Comparison of ENCODE assay signal across 11 mouse cellular contexts in genomic region chr19:46699011-46699481, GRCm38 (mm10). TPM values are rescaled to one million over a fixed set of nuclear protein-coding genes. Genes with fewer than 3 reads are reported as not detected.
DNase-seq lines count a peak whose midpoint lies in the region; ATAC-seq and TF ChIP-seq lines count a peak whose summit lies in the region.
"Had no signal": no experiment of that assay in that cellular context is flagged by ENCODE, and none has a peak within 500 bp of the region (broad histone marks: within the 10 kb centered on the region; RNA-seq: fewer than 3 reads in every experiment).

No protein-coding gene starts in this region.

- H3K4me1 ChIP-seq in MEL (ENCODE audit: control insufficient read depth in 1 of 2, insufficient read depth in 2 of 2, low read length in 2 of 2): peaks cover 5 to 25% of the 10 kb centered on the region in 2 experiments
- peaks cover 9% of the 10 kb centered on the region for H3K4me1 ChIP-seq in midbrain, embryonic 10.5 days

- peak; percentile 25 for DNase-seq in layer of hippocampus, adult 11-12 months (ENCODE audit: low spot score)
- DNase-seq in layer of hippocampus, postnatal 10 days (ENCODE audit: low spot score in 2 of 2): no peak
- DNase-seq in A20 (ENCODE audit: low read depth, low spot score) (peak; percentile 82), MEL (ENCODE audit: low read depth, low spot score) (peak; percentile 85)
- no peak for DNase-seq in lung, adult 18-20 months
- DNase-seq in midbrain, embryonic 10.5 days (ENCODE audit: low spot score): no peak
- DNase-seq: heart, postnatal 14 days; kidney, postnatal 4 days; liver, embryonic 13.5 days; lung, postnatal 4 days had no signal

- H3K27ac ChIP-seq in MEL (ENCODE audit: control insufficient read depth, low read depth, low read length): peak overlapping the region; percentile 48
- no peak overlapping the region for H3K27ac ChIP-seq in midbrain, embryonic 10.5 days (replicated peaks)
- H3K27ac ChIP-seq: liver, embryonic 13.5 days had no signal

- TF ChIP-seq POLR2A in MEL (IDR thresholded peaks at IDR 0.05; ENCODE audit: control insufficient read depth in 1 of 2, insufficient read depth in 1 of 2, low read depth in 1 of 2, low read length in 2 of 2, poor library complexity in 1 of 2): peak; percentile 9 to 27; a peak in 1 of 4 replicates

- H3K79me2 ChIP-seq in MEL (ENCODE audit: control insufficient read depth, insufficient read depth, low read length, poor library complexity): no peaks in the 10 kb centered on the region; the same call in 1 of the 2 replicates

- H3K9ac ChIP-seq in MEL (ENCODE audit: control insufficient read depth, low read depth, low read length, poor library complexity, severe bottlenecking): peak overlapping the region; percentile 29
- H3K9ac ChIP-seq: liver, embryonic 13.5 days had no signal

- peak in 1 of 2 experiments; percentile 45; a peak in 3 of 4 replicates for TF ChIP-seq EP300 in MEL (IDR thresholded peaks at IDR 0.05; ENCODE audit: low read depth in 1 of 2, low read length in 2 of 2)

- ATAC-seq in monocyte, adult 5-6 weeks (replicated peaks; ENCODE audit: insufficient number of reproducible peaks, low FRiP score, low TSS enrichment, poor library complexity, severe bottlenecking): peak; percentile 80

- no peaks in the 10 kb centered on the region for H3K27me3 ChIP-seq in MEL (ENCODE audit: control insufficient read depth in 1 of 2, insufficient read depth in 2 of 2, low read length in 2 of 2)
- 0 out of 2 replicates have a peak, but pooled peaks cover 4% of the 10 kb centered on the region for H3K27me3 ChIP-seq in midbrain, embryonic 10.5 days (ENCODE audit: low read depth, poor library complexity, severe bottlenecking)

- TF ChIP-seq CTCF in MEL (IDR thresholded peaks at IDR 0.05 in 2 of 3, conservative IDR thresholded peaks at IDR 0.05 in 1 of 3; ENCODE audit: control insufficient read depth in 1 of 3, insufficient read depth in 1 of 3, low read depth in 2 of 3, low read length in 3 of 3, poor library complexity in 1 of 3, severe bottlenecking in 1 of 3): no peak

- peaks cover 0 to 12% of the 10 kb centered on the region in 2 experiments; a peak in 2 of 4 replicates for H3K36me3 ChIP-seq in MEL (ENCODE audit: control insufficient read depth in 1 of 2, insufficient read depth in 2 of 2, low read length in 2 of 2)
- peaks cover 38% of the 10 kb centered on the region for H3K36me3 ChIP-seq in midbrain, embryonic 10.5 days

- peak overlapping the region; percentile 3 to 24; a peak in 2 of 4 replicates for H3K4me3 ChIP-seq in MEL (ENCODE audit: control insufficient read depth in 1 of 2, insufficient read depth in 1 of 2, low read depth in 2 of 2, low read length in 2 of 2)
- H3K4me3 ChIP-seq in midbrain, embryonic 10.5 days: no peak overlapping the region
- H3K4me3 ChIP-seq: liver, embryonic 13.5 days had no signal

- no peak for TF ChIP-seq RAD21 in MEL (IDR thresholded peaks at IDR 0.05; ENCODE audit: low read depth, low read length)

- no peaks in the 10 kb centered on the region for H3K9me3 ChIP-seq in MEL (replicated peaks; ENCODE audit: insufficient read depth, low read length)
- no peaks in the 10 kb centered on the region for H3K9me3 ChIP-seq in midbrain, embryonic 10.5 days (replicated peaks)
- H3K9me3 ChIP-seq: liver, embryonic 13.5 days had no signal

- 81% methylated on average over 10 of the region's 10 CpGs for WGBS in midbrain, embryonic 10.5 days

TF ChIP-seq in MEL, 35 proteins besides CTCF, POLR2A, EP300 and RAD21:
- TF ChIP-seq BHLHE40 (IDR thresholded peaks at IDR 0.05; ENCODE audit: borderline replicate concordance, low read depth, low read length) (no peak), MYB (IDR thresholded peaks at IDR 0.05; ENCODE audit: low read depth, low read length) (no peak), MAX (IDR thresholded peaks at IDR 0.05; ENCODE audit: low read length) (no peak), NRF1 (IDR thresholded peaks at IDR 0.05; ENCODE audit: insufficient read depth, low read depth, low read length, poor library complexity, severe bottlenecking) (no peak), MYC (IDR thresholded peaks at IDR 0.05; ENCODE audit: low read depth, low read length) (no peak), CHD2 (IDR thresholded peaks at IDR 0.05; ENCODE audit: low read length) (no peak), MXI1 (IDR thresholded peaks at IDR 0.05; ENCODE audit: low read depth, low read length) (no peak), HCFC1 (IDR thresholded peaks at IDR 0.05; ENCODE audit: low read depth, low read length) (no peak), USF2 (IDR thresholded peaks at IDR 0.05; ENCODE audit: borderline replicate concordance in 1 of 2, insufficient read depth in 1 of 2, low read depth in 1 of 2, low read length in 2 of 2) (no peak), E2F4 (IDR thresholded peaks at IDR 0.05; ENCODE audit: borderline replicate concordance, low read depth, low read length) (no peak), ELF1 (IDR thresholded peaks at IDR 0.05; ENCODE audit: low read depth, low read length) (peak; percentile 41; the same call in 1 of the 2 replicates), KAT2A (conservative IDR thresholded peaks at IDR 0.05; ENCODE audit: low read depth, low read length) (no peak), GATA1 (IDR thresholded peaks at IDR 0.05; ENCODE audit: low read depth, low read length) (no peak), UBTF (IDR thresholded peaks at IDR 0.05; ENCODE audit: borderline replicate concordance, insufficient read depth, low read depth, low read length) (0 out of 2 replicates have a peak, but pooled peaks have one; percentile 26), SIN3A (IDR thresholded peaks at IDR 0.05; ENCODE audit: low read length) (peak; percentile 62; the same call in 1 of the 2 replicates), ETS1 (IDR thresholded peaks at IDR 0.05; ENCODE audit: low read depth, low read length) (peak; percentile 77), ZNF384 (IDR thresholded peaks at IDR 0.05; ENCODE audit: low read depth, low read length) (no peak), POLR2AphosphoS5 (IDR thresholded peaks at IDR 0.05; ENCODE audit: borderline replicate concordance, low read depth, low read length) (no peak), ZMIZ1 (IDR thresholded peaks at IDR 0.05; ENCODE audit: low read depth, low read length) (no peak), TCF12 (IDR thresholded peaks at IDR 0.05; ENCODE audit: low read depth, low read length) (no peak), ZKSCAN1 (IDR thresholded peaks at IDR 0.05; ENCODE audit: low read depth, low read length) (no peak), GABPA (IDR thresholded peaks at IDR 0.05; ENCODE audit: low read depth, low read length) (no peak), MAZ (IDR thresholded peaks at IDR 0.05; ENCODE audit: low read depth, low read length) (no peak), POLR2AphosphoS2 (IDR thresholded peaks at IDR 0.05; ENCODE audit: low read length) (no peak), TBP (IDR thresholded peaks at IDR 0.05; ENCODE audit: low read depth, low read length) (no peak), SMC3 (IDR thresholded peaks at IDR 0.05; ENCODE audit: low read depth, low read length) (no peak), JUND (IDR thresholded peaks at IDR 0.05; ENCODE audit: low read depth, low read length) (peak; percentile 72; the same call in 1 of the 2 replicates)
TF ChIP-seq in MEL: peak in this region for 5.

RNA-seq across cellular contexts. Expression of gene As3mt, which starts 8.2 kb away (rescaled TPM):
- 10 to 100 TPM; 13.4 to 16.7 TPM for total RNA-seq in layer of hippocampus, postnatal 10 days (2021)
- total RNA-seq in MEL (2012; rRNA removed): 17.0 and 22.8 TPM in 2 replicates
- 10 to 100 TPM in 1 of 2 experiments, not detected in 1; 52.2 TPM for polyA plus RNA-seq in MEL (2012; ENCODE audit: insufficient read depth in 1 of 2, insufficient read length in 2 of 2, low read depth in 1 of 2, low replicate concordance in 2 of 2, missing spikeins in 1 of 2)
- 43.3 to 130 TPM (median 45.7 TPM) in 3 replicates for total RNA-seq in monocyte, adult 5-6 weeks (2017)
- 30.0 and 32.4 TPM in 2 replicates for polyA plus RNA-seq in midbrain, embryonic 10.5 days (2016; fragmentation: Nextera tagmentation; extraction: Ambion mirVana)

RNA-seq across cellular contexts. Expression of gene Borcs7, which starts 9.3 kb away (rescaled TPM):
- total RNA-seq in layer of hippocampus, postnatal 10 days (2021): 10 to 100 TPM; 16.7 to 20.1 TPM
- 4.1 and 5.1 TPM in 2 replicates for total RNA-seq in MEL (2012; rRNA removed)
- 10 to 100 TPM in 1 of 2 experiments, not detected in 1; 11.1 TPM for polyA plus RNA-seq in MEL (2012; ENCODE audit: insufficient read depth in 1 of 2, insufficient read length in 2 of 2, low read depth in 1 of 2, low replicate concordance in 2 of 2, missing spikeins in 1 of 2)
- total RNA-seq in monocyte, adult 5-6 weeks (2017): 10.0 to 20.7 TPM (median 12.4 TPM) in 3 replicates
- 14.2 and 17.4 TPM in 2 replicates for polyA plus RNA-seq in midbrain, embryonic 10.5 days (2016; fragmentation: Nextera tagmentation; extraction: Ambion mirVana)

RNA-seq across cellular contexts. Expression of gene Cyp17a1, which starts 26.1 kb away (rescaled TPM):
- not detected for total RNA-seq in layer of hippocampus, postnatal 10 days (2021)
- total RNA-seq in MEL (2012; rRNA removed): not detected in 2 replicates
- polyA plus RNA-seq in MEL (2012; ENCODE audit: insufficient read depth in 1 of 2, insufficient read length in 2 of 2, low read depth in 1 of 2, low replicate concordance in 2 of 2, missing spikeins in 1 of 2): not detected
- total RNA-seq in monocyte, adult 5-6 weeks (2017): 1.6 to 6.0 TPM (median 3.4 TPM) in 3 replicates
- polyA plus RNA-seq in midbrain, embryonic 10.5 days (2016; fragmentation: Nextera tagmentation; extraction: Ambion mirVana): not detected in 2 replicates
- total RNA-seq: heart, postnatal 14 days had no signal
- polyA plus RNA-seq: liver, embryonic 13.5 days had no signal

Comparison
In these comparisons a context has a peak if more than half of its experiments do, and no peak if none do; other contexts are left out.
1. DNase-seq: peak in layer of hippocampus, adult 11-12 months (single experiment), A20 (single experiment) and MEL (single experiment); none in layer of hippocampus, postnatal 10 days (0 of 2), lung, adult 18-20 months (0 of 2) and midbrain, embryonic 10.5 days (single experiment).